In genomic region chr6:71422162-71422561, GRCm38 (mm10) we compare ENCODE assay signal across 26 mouse cellular contexts. TPM values are rescaled to one million over a fixed set of nuclear protein-coding genes. Genes with fewer than 3 reads are reported as not detected.
DNase-seq lines count a peak whose midpoint lies in the region; ATAC-seq and TF ChIP-seq lines count a peak whose summit lies in the region.
"Had no signal": no experiment of that assay in that cellular context is flagged by ENCODE, and none has a peak within 500 bp of the region (broad histone marks: within the 10 kb centered on the region; RNA-seq: fewer than 3 reads in every experiment).

No protein-coding gene starts in this region.

- TF ChIP-seq CTCF in liver, postnatal 0 days (IDR thresholded peaks at IDR 0.05; ENCODE audit: low read depth) = no peak
- no peak for TF ChIP-seq CTCF in kidney, adult 2 months (conservative IDR thresholded peaks at IDR 0.05; ENCODE audit: insufficient read depth, insufficient read length, low read depth, low read length)
- no peak for TF ChIP-seq CTCF in stomach, postnatal 0 days (IDR thresholded peaks at IDR 0.05; ENCODE audit: low read depth)

- no peak for DNase-seq in liver, postnatal 0 days
- DNase-seq in liver, embryonic 11.5 days (ENCODE audit: low spot score) = no peak
- peak; percentile 69 for DNase-seq in kidney, adult 2 months
- DNase-seq in stomach, postnatal 0 days (ENCODE audit: low spot score) = peak; percentile 34
- DNase-seq in gastrocnemius, postnatal 14 days = no peak
- DNase-seq: adrenal gland, adult 2 months; cerebellum, adult 18-20 months; heart, postnatal 10 days; lung, adult 2 months; lung, postnatal 36 days had no signal

- 81% methylated on average over 3 of the region's 3 CpGs for WGBS in liver, postnatal 0 days (ENCODE audit: insufficient replicate concordance)
- 90% methylated on average over 3 of the region's 3 CpGs for WGBS in liver, embryonic 11.5 days
- WGBS in kidney, adult 2 months = 44% methylated on average over 3 of the region's 3 CpGs
- 60% methylated on average over 3 of the region's 3 CpGs for WGBS in kidney, embryonic 16.5 days
- 64% methylated on average over 3 of the region's 3 CpGs for WGBS in stomach, postnatal 0 days

- no peaks in the 10 kb centered on the region for H3K9me3 ChIP-seq in liver, postnatal 0 days (ENCODE audit: low read length)
- no peaks in the 10 kb centered on the region for H3K9me3 ChIP-seq in liver, embryonic 11.5 days (ENCODE audit: control insufficient read depth, low read length)
- peaks cover 4% of the 10 kb centered on the region; the same call in 1 of the 2 replicates for H3K9me3 ChIP-seq in kidney, embryonic 16.5 days (ENCODE audit: low read length)
- no peaks in the 10 kb centered on the region for H3K9me3 ChIP-seq in stomach, postnatal 0 days (ENCODE audit: control insufficient read depth, low read length)
- H3K9me3 ChIP-seq: embryonic facial prominence, embryonic 15.5 days; forebrain, embryonic 15.5 days; heart, embryonic 12.5 days; hindbrain, embryonic 10.5 days; limb, embryonic 10.5 days; liver, embryonic 12.5 days had no signal

- H3K4me2 ChIP-seq in liver, postnatal 0 days (ENCODE audit: low read depth, low read length) = no peak overlapping the region
- no peak overlapping the region for H3K4me2 ChIP-seq in liver, embryonic 11.5 days
- no peak overlapping the region for H3K4me2 ChIP-seq in kidney, embryonic 16.5 days (replicated peaks; ENCODE audit: low read depth, low read length)
- H3K4me2 ChIP-seq in stomach, postnatal 0 days (replicated peaks; ENCODE audit: low read depth) = no peak overlapping the region
- H3K4me2 ChIP-seq: embryonic facial prominence, embryonic 15.5 days; forebrain, embryonic 15.5 days; heart, embryonic 12.5 days; liver, embryonic 12.5 days; midbrain, embryonic 11.5 days had no signal

- peak; percentile 56 for ATAC-seq in liver, postnatal 0 days
- no peak for ATAC-seq in liver, embryonic 11.5 days (replicated peaks; ENCODE audit: low FRiP score)
- peak; percentile 57; the same call in 1 of the 2 replicates for ATAC-seq in kidney, embryonic 16.5 days (ENCODE audit: low FRiP score, low TSS enrichment)
- ATAC-seq in stomach, postnatal 0 days (ENCODE audit: low FRiP score, low TSS enrichment) = peak; percentile 72
- no peak for ATAC-seq in megakaryocyte, adult 5-6 weeks (ENCODE audit: poor library complexity, severe bottlenecking)
- ATAC-seq in megakaryocyte progenitor cell, adult 5-6 weeks (replicated peaks; ENCODE audit: poor library complexity) = no peak
- ATAC-seq: forebrain, embryonic 15.5 days; hindbrain, postnatal 0 days; liver, embryonic 12.5 days had no signal

- TF ChIP-seq POLR2A in kidney, adult 2 months (IDR thresholded peaks at IDR 0.05; ENCODE audit: low read depth, low read length) = no peak

- intact Hi-C loops in gastrocnemius, postnatal 14 days (cut with DNase I; ENCODE audit: low total_unique reads) = no loop called here

- H3K9ac ChIP-seq in liver, postnatal 0 days (replicated peaks) = no peak overlapping the region
- H3K9ac ChIP-seq in liver, embryonic 11.5 days (ENCODE audit: low read depth, low read length) = no peak overlapping the region
- H3K9ac ChIP-seq in kidney, embryonic 16.5 days (replicated peaks; ENCODE audit: low read length) = no peak overlapping the region
- no peak overlapping the region for H3K9ac ChIP-seq in stomach, postnatal 0 days (ENCODE audit: low read length)
- H3K9ac ChIP-seq: embryonic facial prominence, embryonic 15.5 days; forebrain, embryonic 15.5 days; heart, embryonic 12.5 days; liver, embryonic 12.5 days had no signal

- H3K27me3 ChIP-seq in liver, postnatal 0 days (ENCODE audit: insufficient read depth, low read length) = no peaks in the 10 kb centered on the region
- no peaks in the 10 kb centered on the region for H3K27me3 ChIP-seq in liver, embryonic 11.5 days (replicated peaks; ENCODE audit: control insufficient read depth, insufficient read depth, low read length)
- H3K27me3 ChIP-seq in kidney, adult 2 months (replicated peaks; ENCODE audit: control insufficient read depth, insufficient read depth, low read length) = no peaks in the 10 kb centered on the region
- H3K27me3 ChIP-seq in kidney, embryonic 16.5 days (ENCODE audit: insufficient read depth, low read length) = no peaks in the 10 kb centered on the region
- no peaks in the 10 kb centered on the region for H3K27me3 ChIP-seq in stomach, postnatal 0 days (ENCODE audit: control insufficient read depth, insufficient read depth, low read length)
- H3K27me3 ChIP-seq: embryonic facial prominence, embryonic 15.5 days; forebrain, embryonic 15.5 days; heart, embryonic 12.5 days; liver, embryonic 12.5 days had no signal

- no peak for TF ChIP-seq EP300 in liver, postnatal 0 days (IDR thresholded peaks at IDR 0.05; ENCODE audit: low read depth)
- TF ChIP-seq EP300 in stomach, postnatal 0 days (optimal IDR thresholded peaks at IDR 0.05) = no peak

- peaks cover 5% of the 10 kb centered on the region for H3K36me3 ChIP-seq in liver, postnatal 0 days (replicated peaks; ENCODE audit: insufficient read depth, low read length)
- no peaks in the 10 kb centered on the region; the same call in 1 of the 2 replicates for H3K36me3 ChIP-seq in liver, embryonic 11.5 days (ENCODE audit: control insufficient read depth, insufficient read depth, low read length)
- no peaks in the 10 kb centered on the region for H3K36me3 ChIP-seq in kidney, adult 2 months (ENCODE audit: control insufficient read depth, insufficient read depth, low read length)
- 0 out of 2 replicates have a peak, but pooled peaks cover 7% of the 10 kb centered on the region for H3K36me3 ChIP-seq in kidney, embryonic 16.5 days (ENCODE audit: insufficient read depth, low read length)
- H3K36me3 ChIP-seq in stomach, postnatal 0 days (ENCODE audit: control insufficient read depth, insufficient read depth, low read length) = no peaks in the 10 kb centered on the region

- no peak overlapping the region for H3K27ac ChIP-seq in liver, postnatal 0 days (ENCODE audit: low read depth)
- H3K27ac ChIP-seq in liver, embryonic 11.5 days (ENCODE audit: low read depth, low read length) = no peak overlapping the region
- peak overlapping the region; percentile 39; the same call in 1 of the 2 replicates for H3K27ac ChIP-seq in kidney, adult 2 months (ENCODE audit: insufficient read depth, low read depth, low read length)
- no peak overlapping the region for H3K27ac ChIP-seq in kidney, embryonic 16.5 days (ENCODE audit: low read length)
- H3K27ac ChIP-seq in stomach, postnatal 0 days (replicated peaks) = no peak overlapping the region
- H3K27ac ChIP-seq: embryonic facial prominence, embryonic 15.5 days; forebrain, embryonic 15.5 days; hindbrain, embryonic 10.5 days; hindbrain, postnatal 0 days; limb, embryonic 10.5 days; liver, embryonic 12.5 days had no signal

- H3K4me1 ChIP-seq in liver, postnatal 0 days (ENCODE audit: insufficient read depth) = peaks cover 11% of the 10 kb centered on the region
- no peaks in the 10 kb centered on the region for H3K4me1 ChIP-seq in liver, embryonic 11.5 days (replicated peaks; ENCODE audit: control insufficient read depth, insufficient read depth, low read length)
- peaks cover 25% of the 10 kb centered on the region for H3K4me1 ChIP-seq in kidney, adult 2 months (ENCODE audit: control insufficient read depth, insufficient read depth, low read length)
- no peaks in the 10 kb centered on the region for H3K4me1 ChIP-seq in kidney, embryonic 16.5 days (ENCODE audit: insufficient read depth, low read length)
- H3K4me1 ChIP-seq in stomach, postnatal 0 days (replicated peaks; ENCODE audit: control insufficient read depth, insufficient read depth) = no peaks in the 10 kb centered on the region
- H3K4me1 ChIP-seq: embryonic facial prominence, embryonic 15.5 days; forebrain, embryonic 15.5 days; heart, embryonic 12.5 days; hindbrain, embryonic 10.5 days; liver, embryonic 12.5 days had no signal

- no peak overlapping the region for H3K4me3 ChIP-seq in liver, postnatal 0 days (ENCODE audit: low read depth, low read length)
- H3K4me3 ChIP-seq in liver, embryonic 11.5 days (ENCODE audit: low read depth, low read length) = no peak overlapping the region
- no peak overlapping the region for H3K4me3 ChIP-seq in kidney, adult 2 months (ENCODE audit: insufficient read depth, low read depth, low read length)
- H3K4me3 ChIP-seq in kidney, embryonic 16.5 days (ENCODE audit: low read length) = no peak overlapping the region
- H3K4me3 ChIP-seq in stomach, postnatal 0 days (ENCODE audit: low read depth, low read length) = no peak overlapping the region
- H3K4me3 ChIP-seq: embryonic facial prominence, embryonic 15.5 days; forebrain, embryonic 15.5 days; heart, embryonic 12.5 days; hindbrain, embryonic 10.5 days; limb, embryonic 10.5 days; liver, embryonic 12.5 days had no signal

RNA-seq across cellular contexts. Expression of gene Rmnd5a, which starts 18.3 kb away (rescaled TPM):
- 6.3 and 6.6 TPM in 2 replicates for polyA plus RNA-seq in liver, postnatal 0 days (2015; fragmentation: Nextera tagmentation; extraction: Ambion mirVana)
- polyA plus RNA-seq in liver, embryonic 11.5 days (2014; fragmentation: Nextera tagmentation; extraction: Ambion mirVana) = 9.4 and 10.0 TPM in 2 replicates
- 33.6 and 40.3 TPM in 2 replicates for polyA plus RNA-seq in kidney, adult 2 months (2012; rRNA removed)
- polyA plus RNA-seq in kidney, embryonic 16.5 days (2015; fragmentation: Nextera tagmentation; extraction: Ambion mirVana) = 11.4 and 12.3 TPM in 2 replicates
- polyA plus RNA-seq in stomach, postnatal 0 days (2015; fragmentation: Nextera tagmentation; extraction: Ambion mirVana) = 11.3 and 13.5 TPM in 2 replicates
- 40.7 and 40.9 TPM in 2 replicates for total RNA-seq in megakaryocyte, adult 5-6 weeks (2015)
- total RNA-seq in megakaryocyte, adult 5-6 weeks (2017) = 49.8 and 52.5 TPM in 2 replicates
- total RNA-seq in gastrocnemius, postnatal 14 days (2021) = 10 to 100 TPM; 58.8 to 64.5 TPM
- 35.1 and 39.9 TPM in 2 replicates for total RNA-seq in megakaryocyte progenitor cell, adult 5-6 weeks (2015)
- total RNA-seq in megakaryocyte progenitor cell, adult 5-6 weeks (2017) = 37.9 and 46.7 TPM in 2 replicates

RNA-seq across cellular contexts. Expression of gene Cd8a, which starts 48.9 kb away (rescaled TPM):
- 0.04 TPM in 1 of 2 replicates, not detected in the other for polyA plus RNA-seq in liver, postnatal 0 days (2015; fragmentation: Nextera tagmentation; extraction: Ambion mirVana)
- not detected in 2 replicates for polyA plus RNA-seq in liver, embryonic 11.5 days (2014; fragmentation: Nextera tagmentation; extraction: Ambion mirVana)
- 1.3 and 4.7 TPM in 2 replicates for polyA plus RNA-seq in kidney, adult 2 months (2012; rRNA removed)
- polyA plus RNA-seq in kidney, embryonic 16.5 days (2015; fragmentation: Nextera tagmentation; extraction: Ambion mirVana) = 0.09 TPM in 2 replicates
- polyA plus RNA-seq in stomach, postnatal 0 days (2015; fragmentation: Nextera tagmentation; extraction: Ambion mirVana) = 0.04 TPM in 1 of 2 replicates, not detected in the other
- total RNA-seq in megakaryocyte, adult 5-6 weeks (2015) = 0.46 TPM in 1 of 2 replicates, not detected in the other
- 0.08 and 0.22 TPM in 2 replicates for total RNA-seq in megakaryocyte, adult 5-6 weeks (2017)
- under 1 TPM in 1 of 2 experiments, not detected in 1; 0.10 TPM for total RNA-seq in gastrocnemius, postnatal 14 days (2021)
- total RNA-seq in megakaryocyte progenitor cell, adult 5-6 weeks (2015) = not detected in 2 replicates
- total RNA-seq in megakaryocyte progenitor cell, adult 5-6 weeks (2017) = not detected in 2 replicates
- total RNA-seq: gastrocnemius, adult 8-10 months; granulocyte monocyte progenitor cell, adult 5-6 weeks; hindbrain, postnatal 0 days; layer of hippocampus, postnatal 14 days; MEL had no signal
- polyA plus RNA-seq: C2C12; embryonic facial prominence, embryonic 15.5 days; forebrain, embryonic 15.5 days; heart, embryonic 12.5 days; hindbrain, embryonic 10.5 days; hindbrain, postnatal 0 days; limb, embryonic 10.5 days; liver, embryonic 12.5 days; midbrain, embryonic 11.5 days had no signal

Comparison
In these comparisons a context has a peak if more than half of its experiments do, and no peak if none do; other contexts are left out.
1. ATAC-seq: peak in liver, postnatal 0 days (single experiment), kidney, embryonic 16.5 days (single experiment) and stomach, postnatal 0 days (single experiment); none in liver, embryonic 11.5 days (single experiment), megakaryocyte, adult 5-6 weeks (single experiment) and megakaryocyte progenitor cell, adult 5-6 weeks (single experiment).
2. DNase-seq: peak in kidney, adult 2 months (single experiment) and stomach, postnatal 0 days (single experiment); none in liver, postnatal 0 days (single experiment), liver, embryonic 11.5 days (single experiment) and gastrocnemius, postnatal 14 days (single experiment).